Mouse (Mus musculus) adrenal gland, postnatal 14 days (tissue): ENCODE data around the gene Mettl3. TPM values are rescaled to one million over a fixed set of nuclear protein-coding genes. Genes with fewer than 3 reads are reported as not detected.
A peak's percentile ranks its signal among the peaks of the same experiment; 100 is the strongest.

ENCODE experiments used
- DNase-seq: peaks from one replicate; pipeline ENCODE4 v3.0.0; 2021; ENCODE audit warnings: mixed read lengths
- total RNA-seq: library from RNA; stranded (reverse); gene quantifications from 2 replicates; pipeline ENCODE4 v1.2.3, GENCODE M21; 2021

Gene Mettl3
- total RNA-seq, 1 experiment from 2014 or later, result 31.4 TPM

GRCm38 (mm10) chr14:52295558-52296264 is 9.2 kb downstream of the Mettl3 start:
- DNase-seq, result no peak

- no peak for DNase-seq
Measured at GRCm38 (mm10) chr14:52284191-52284590, 20.7 kb downstream of the Mettl3 start.

- no peak for DNase-seq
Measured at GRCm38 (mm10) chr14:52283629-52284028, 21.3 kb downstream of the Mettl3 start.

- DNase-seq, result peak; percentile 60
Measured at GRCm38 (mm10) chr14:52279747-52280120, 25.2 kb downstream of the Mettl3 start.

- DNase-seq, result peak; percentile 99
Measured at GRCm38 (mm10) chr14:52278932-52279746, 25.8 kb downstream of the Mettl3 start, which contains the start of the genes Tox4 and Rab2b. Gene Tox4 (plus strand): TSS chr14:52279146. Gene Rab2b (minus strand): TSS chr14:52279545.

- DNase-seq, result no peak
Measured at GRCm38 (mm10) chr14:52277210-52277609, 27.7 kb downstream of the Mettl3 start.

- DNase-seq, result peak; percentile 75
Measured at GRCm38 (mm10) chr14:52272781-52273180, 32.1 kb downstream of the Mettl3 start.

- peak; percentile 99 for DNase-seq
Measured at GRCm38 (mm10) chr14:52257484-52258213, 47.3 kb downstream of the Mettl3 start, which contains the start of gene Chd8. Gene Chd8 (minus strand): TSS chr14:52257780.

- DNase-seq, result no peak
Measured at GRCm38 (mm10) chr14:52256311-52257175, 48.4 kb downstream of the Mettl3 start.

GRCm38 (mm10) chr14:52246129-52246528 is 58.8 kb downstream of the Mettl3 start:
- no peak for DNase-seq

Other genes starting within 250 kb of the Mettl3 start
- gene Hnrnpc, start 201.1 kb downstream of the Mettl3 start, total RNA-seq, result 221 and 230 TPM in 2 replicates
- 0.44 and 1.4 TPM in 2 replicates for gene Rpgrip1, start 194.4 kb downstream of the Mettl3 start, total RNA-seq
- gene Supt16, start 107.7 kb downstream of the Mettl3 start, total RNA-seq, result 56.4 and 62.2 TPM in 2 replicates
- 88.4 and 93.0 TPM in 2 replicates for gene Chd8, start 47.3 kb downstream of the Mettl3 start, total RNA-seq
- gene Tox4, start 26.0 kb downstream of the Mettl3 start, total RNA-seq, result 42.7 and 46.9 TPM in 2 replicates
- 30.2 and 32.2 TPM in 2 replicates for gene Rab2b, start 25.6 kb downstream of the Mettl3 start, total RNA-seq
- gene Sall2, start 23.6 kb upstream of the Mettl3 start, total RNA-seq, result 7.3 and 9.6 TPM in 2 replicates
- not detected in 2 replicates for gene Olfr1513, start 51.3 kb upstream of the Mettl3 start, total RNA-seq
- not detected in 2 replicates for gene Olfr1512, start 74.0 kb upstream of the Mettl3 start, total RNA-seq
- not detected in 2 replicates for gene Olfr1511, start 92.3 kb upstream of the Mettl3 start, total RNA-seq
- gene Olfr1510, start 109.2 kb upstream of the Mettl3 start, total RNA-seq, result not detected in 2 replicates
- gene Olfr1509, start 137.9 kb upstream of the Mettl3 start, total RNA-seq, result not detected in 2 replicates
- not detected in 2 replicates for gene Olfr1508, start 162.4 kb upstream of the Mettl3 start, total RNA-seq
- gene Olfr1507, start 190.6 kb upstream of the Mettl3 start, total RNA-seq, result not detected in 2 replicates